Mouse (Mus musculus): Measurements from ENCODE around the gene Gm28308. TPM values are rescaled to one million over a fixed set of nuclear protein-coding genes. Genes with fewer than 3 reads are reported as not detected.

The Gm28308 gene
- polyA plus RNA-seq, 1 experiment = not detected

DNA sequence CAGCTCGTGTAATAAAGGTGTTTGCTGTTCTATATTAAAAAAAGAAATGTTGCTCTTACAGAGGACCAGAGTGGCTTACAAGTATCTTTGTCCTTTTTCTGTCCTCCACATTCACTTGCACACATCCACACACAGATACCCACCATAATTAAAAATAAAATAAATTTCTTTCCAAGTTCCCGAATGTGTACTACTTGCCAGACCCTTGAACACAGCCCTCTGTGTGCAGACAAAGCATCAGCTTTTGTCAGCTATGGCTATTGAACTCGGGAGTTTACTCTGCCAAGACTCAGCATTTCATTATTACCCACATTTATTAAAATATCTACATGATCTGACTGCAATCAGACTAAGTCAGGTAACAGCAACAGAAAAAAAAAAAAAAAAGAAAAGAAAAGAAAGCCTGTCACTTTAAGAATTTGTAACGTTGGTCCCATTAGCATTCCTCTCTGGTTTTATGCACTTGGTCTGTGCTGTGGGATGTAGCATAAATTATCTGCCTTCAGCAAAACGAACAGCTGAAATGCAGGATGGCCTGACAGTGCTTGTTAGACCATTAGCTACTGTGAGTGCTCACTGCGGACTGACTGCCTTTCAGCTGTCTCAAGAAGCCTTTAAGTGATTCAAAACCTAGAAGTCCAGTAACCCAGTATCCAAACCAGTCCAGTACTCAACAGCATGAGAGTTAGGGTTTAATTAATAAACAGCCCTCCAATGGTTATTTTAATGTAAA lies 94.1 kb downstream of the Gm28308 start:
- Histone ChIP-seq H3K27me3 (replicated peaks) (peaks cover 44% of the 10 kb centered on the region), H3K4me3 (replicated peaks) (no peak overlapping the region), H3K9me3 (peaks cover 3% of the 10 kb centered on the region; the same call in 1 of the 2 replicates), H3K4me1 (no peaks in the 10 kb centered on the region), H3K36me3 (replicated peaks; ENCODE audit: low read length) (no peaks in the 10 kb centered on the region)
- TF ChIP-seq FLI1 (IDR thresholded peaks at IDR 0.05; ENCODE audit: low read length) (no peak), GATA1 (IDR thresholded peaks at IDR 0.05; ENCODE audit: borderline replicate concordance, low read length) (no peak)

DNA sequence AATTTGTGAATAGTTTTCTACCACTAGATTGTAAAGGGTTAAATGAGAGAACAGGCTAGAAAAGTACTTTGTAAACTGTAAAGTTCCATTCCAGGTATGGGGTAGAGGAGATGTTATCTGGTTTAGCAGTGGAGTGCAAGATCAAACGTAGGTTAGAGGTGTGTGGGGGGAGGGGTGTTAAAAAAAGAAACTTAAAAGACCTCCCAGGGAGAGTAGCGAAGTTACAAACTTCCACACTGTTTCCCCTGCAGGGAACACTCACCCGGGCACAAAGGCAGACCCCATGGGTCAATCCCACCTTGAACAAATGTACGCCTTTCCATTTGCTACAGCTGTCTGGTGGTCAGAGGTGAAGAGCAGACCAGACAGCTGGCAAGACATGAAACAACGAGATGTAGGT lies 97.2 kb downstream of the Gm28308 start:
- TF ChIP-seq FLI1 (IDR thresholded peaks at IDR 0.05; ENCODE audit: low read length) = no peak
- TF ChIP-seq GATA1 (IDR thresholded peaks at IDR 0.05; ENCODE audit: borderline replicate concordance, low read length) = no peak
- H3K4me1 ChIP-seq = no peaks in the 10 kb centered on the region
- no peaks in the 10 kb centered on the region for H3K36me3 ChIP-seq (replicated peaks; ENCODE audit: low read length)
- H3K4me3 ChIP-seq (replicated peaks) = no peak overlapping the region
- peaks cover 44% of the 10 kb centered on the region for H3K27me3 ChIP-seq (replicated peaks)
- no peaks in the 10 kb centered on the region for H3K9me3 ChIP-seq

Other genes with a start within 250 kb of the Gm28308 start
- 4.2 and 23.0 TPM in 2 replicates for gene Skap2, start 200.8 kb downstream of the Gm28308 start, polyA plus RNA-seq (2012; ENCODE audit: insufficient read depth, low replicate concordance)
- 0.09 TPM in 1 of 2 replicates, not detected in the other for gene Hoxa1, start 55.0 kb downstream of the Gm28308 start, polyA plus RNA-seq (2012; ENCODE audit: insufficient read depth, low replicate concordance)
- not detected in 2 replicates for gene Hoxa2, start 48.5 kb downstream of the Gm28308 start, polyA plus RNA-seq (2012; ENCODE audit: insufficient read depth, low replicate concordance)
- not detected in 2 replicates for gene 5730596B20Rik, start 35.8 kb downstream of the Gm28308 start, polyA plus RNA-seq (2012; ENCODE audit: insufficient read depth, low replicate concordance)
- gene Hoxa4, start 21.6 kb downstream of the Gm28308 start, polyA plus RNA-seq (2012; ENCODE audit: insufficient read depth, low replicate concordance) = 0.44 TPM in 1 of 2 replicates, not detected in the other
- 0.46 TPM in 1 of 2 replicates, not detected in the other for gene Hoxa5, start 8.8 kb downstream of the Gm28308 start, polyA plus RNA-seq (2012; ENCODE audit: insufficient read depth, low replicate concordance)
- not detected in 2 replicates for gene Hoxa6, start 4.6 kb downstream of the Gm28308 start, polyA plus RNA-seq (2012; ENCODE audit: insufficient read depth, low replicate concordance)
- gene Hoxa3, start within 50 bp of the Gm28308 start, polyA plus RNA-seq (2012; ENCODE audit: insufficient read depth, low replicate concordance) = 0.21 TPM in 1 of 2 replicates, not detected in the other
- 2.8 and 3.2 TPM in 2 replicates for gene Hoxa7, start 8.5 kb upstream of the Gm28308 start, polyA plus RNA-seq (2012; ENCODE audit: insufficient read depth, low replicate concordance)
- 3.8 TPM in 1 of 2 replicates, not detected in the other for gene Hoxa9, start 17.8 kb upstream of the Gm28308 start, polyA plus RNA-seq (2012; ENCODE audit: insufficient read depth, low replicate concordance)
- 0.10 TPM in 1 of 2 replicates, not detected in the other for gene Hoxa10, start 27.5 kb upstream of the Gm28308 start, polyA plus RNA-seq (2012; ENCODE audit: insufficient read depth, low replicate concordance)
- gene Hoxa11, start 32.5 kb upstream of the Gm28308 start, polyA plus RNA-seq (2012; ENCODE audit: insufficient read depth, low replicate concordance) = not detected in 2 replicates
- not detected in 2 replicates for gene Hoxa13, start 47.5 kb upstream of the Gm28308 start, polyA plus RNA-seq (2012; ENCODE audit: insufficient read depth, low replicate concordance)
- not detected in 2 replicates for gene Evx1, start 100.2 kb upstream of the Gm28308 start, polyA plus RNA-seq (2012; ENCODE audit: insufficient read depth, low replicate concordance)